Mouse (Mus musculus): Measurements from ENCODE around the gene Sox13. TPM values are rescaled to one million over a fixed set of nuclear protein-coding genes. Genes with fewer than 3 reads are reported as not detected.
A peak's percentile ranks its signal among the peaks of the same experiment; 100 is the strongest.

Sox13 gene
- total RNA-seq, 2 experiments from 2014 or later = 22.3 to 23.9 TPM

DNA sequence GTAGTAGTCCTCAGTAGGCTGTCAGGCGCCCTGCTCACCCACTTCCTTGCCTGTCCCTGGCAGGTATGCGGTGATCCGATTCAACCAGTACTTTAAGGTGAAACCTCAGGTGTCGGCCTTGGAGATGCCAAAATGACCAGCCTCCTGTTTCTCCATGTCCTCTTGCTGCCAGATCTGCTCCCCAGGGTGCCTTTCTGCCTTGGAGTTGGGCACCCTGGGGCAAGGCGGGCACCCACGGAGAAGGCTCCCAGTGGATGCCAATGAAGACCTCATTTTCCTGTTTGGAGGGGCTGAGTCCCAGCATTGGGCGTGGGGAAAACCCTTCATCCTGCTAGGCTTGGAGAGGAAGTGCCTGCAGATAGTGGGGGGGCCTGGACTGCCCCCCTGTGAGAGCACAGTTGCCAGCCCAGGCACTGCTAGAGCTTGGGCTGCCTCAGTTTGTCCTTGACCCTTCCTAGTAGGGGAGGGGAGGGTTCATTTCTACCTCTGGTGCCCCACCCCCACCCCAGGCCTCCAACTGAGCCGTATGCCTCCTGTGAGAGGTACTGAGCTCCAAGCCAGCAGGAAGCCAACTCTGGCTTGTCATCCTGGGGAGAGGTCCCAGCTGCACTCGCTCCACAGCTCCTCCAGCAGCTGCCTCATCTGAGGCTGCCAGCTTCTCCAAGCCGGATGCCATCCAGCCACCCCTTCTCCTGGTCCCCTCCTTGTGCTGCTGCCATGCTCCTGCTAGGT, 44.8 kb downstream of the Sox13 start:
- peak in 1 of 2 experiments; percentile 40 for DNase-seq

DNA sequence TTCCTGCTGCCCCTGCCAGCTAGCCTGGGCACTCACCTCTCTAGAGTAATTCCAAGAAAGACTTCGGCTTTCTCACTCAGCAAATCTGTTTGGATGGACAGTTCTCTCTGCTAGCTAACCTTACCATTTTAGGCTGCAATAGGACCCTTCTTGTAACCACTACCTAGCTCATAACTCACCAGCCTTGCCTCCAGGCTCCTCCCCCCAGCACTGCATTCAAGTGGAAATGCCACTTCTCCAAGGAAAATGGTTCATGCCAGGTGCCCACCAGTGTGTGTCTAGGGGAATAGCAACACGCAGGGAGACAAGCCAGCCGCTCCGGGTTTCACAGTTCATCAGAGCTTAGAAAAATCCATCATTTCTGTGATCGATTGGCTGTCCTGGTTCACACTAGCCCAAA, 46.6 kb downstream of the Sox13 start:
- DNase-seq = no peak
- intact Hi-C loops (cut with DNase I) = no loop called here

More for the DNA sequence above, 44.8 kb downstream of the Sox13 start:
- intact Hi-C loops (cut with DNase I) = no loop called here

DNA sequence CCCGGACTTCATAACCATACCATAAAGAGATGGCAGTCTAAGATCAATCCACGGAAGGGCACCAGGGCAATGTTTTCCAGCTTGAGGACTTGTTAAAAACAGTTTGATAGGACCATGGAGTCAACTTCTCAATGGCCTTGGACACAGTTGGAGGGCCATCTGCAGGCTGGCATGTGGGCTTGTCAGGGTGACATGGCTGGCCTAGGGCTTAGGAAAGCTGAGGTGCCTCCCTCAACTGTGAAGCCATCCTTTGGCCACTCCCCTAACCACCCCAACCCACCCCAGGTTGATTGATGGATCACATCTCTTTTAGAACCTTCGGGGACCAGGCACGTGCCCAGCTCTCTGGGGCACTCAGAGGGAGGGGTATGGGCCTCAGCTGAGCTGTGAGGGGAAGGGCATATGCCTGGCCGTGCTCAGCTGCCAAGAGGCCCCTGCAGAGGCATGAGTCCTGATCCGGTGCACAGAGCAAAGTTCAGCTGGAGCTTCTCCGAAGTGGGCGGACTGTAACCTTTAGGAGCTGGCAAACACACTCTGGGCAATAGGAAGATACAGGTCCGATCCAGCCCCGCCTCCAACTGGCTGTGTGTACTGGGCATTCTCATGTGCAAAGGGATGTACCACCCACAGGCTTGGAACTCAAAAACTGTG, 48.4 kb downstream of the Sox13 start:
- intact Hi-C loops (cut with DNase I) = no loop called here
- no peak for DNase-seq

DNA sequence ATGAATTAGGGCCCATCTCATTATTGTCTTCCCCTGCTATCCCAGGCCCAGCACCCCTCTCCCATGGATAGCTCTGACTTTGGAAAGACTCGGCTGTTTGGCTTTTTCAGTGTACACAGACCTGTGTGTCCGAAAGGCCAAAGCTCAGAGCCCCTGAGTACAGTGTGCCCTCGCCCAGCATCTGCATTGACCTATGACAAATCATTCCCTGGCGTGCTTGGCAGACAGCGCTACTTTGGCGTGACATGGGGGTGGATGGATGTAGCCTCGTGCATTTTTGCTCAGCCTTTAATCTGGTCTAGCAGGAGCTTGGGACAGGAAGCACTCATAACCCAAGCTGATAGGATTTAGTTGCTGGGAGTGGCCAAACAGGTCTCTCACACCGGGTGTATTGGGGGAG, 52.1 kb downstream of the Sox13 start:
- intact Hi-C loops (cut with DNase I) = no loop called here
- no peak for DNase-seq

DNA sequence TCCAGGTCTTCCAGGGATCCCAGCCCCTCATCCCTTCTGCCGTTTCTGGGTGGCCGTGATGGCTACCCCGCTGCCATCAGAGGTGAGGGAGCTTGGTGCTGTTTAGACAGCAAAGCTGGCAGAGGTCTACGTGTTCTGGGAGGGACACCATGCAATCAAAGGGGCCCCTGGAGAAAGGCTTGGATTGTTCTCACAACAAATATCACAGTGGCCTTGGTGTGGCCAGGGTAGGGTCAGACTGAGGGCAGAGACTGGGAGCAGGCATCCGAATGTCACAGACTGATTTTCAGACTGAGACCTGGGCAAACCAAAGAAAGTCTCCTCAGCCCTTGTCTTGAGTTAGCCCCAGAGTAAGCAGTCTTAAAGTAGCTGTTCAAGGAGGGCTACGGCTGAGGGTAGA, 52.7 kb downstream of the Sox13 start:
- no peak for DNase-seq
- intact Hi-C loops (cut with DNase I) = no loop called here

DNA sequence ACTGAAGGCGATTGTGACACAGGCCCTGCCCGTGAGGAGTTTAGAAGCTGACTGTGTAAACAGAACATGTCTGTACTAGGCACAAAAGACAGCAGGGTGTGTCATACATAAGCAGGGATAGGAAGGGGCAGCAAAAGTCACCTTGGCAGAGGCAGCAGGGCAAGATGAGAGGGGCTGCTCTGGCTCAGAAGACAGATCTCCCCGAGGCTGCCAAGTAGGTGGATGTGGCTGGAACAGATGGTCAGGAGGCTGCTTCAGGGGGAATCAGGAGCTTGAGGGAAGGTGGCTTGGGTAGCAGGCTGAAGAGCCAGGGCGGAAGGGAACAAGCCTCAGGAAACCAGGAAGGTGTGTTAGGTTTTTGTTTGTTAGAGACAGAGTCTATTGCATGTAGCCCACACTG, 53.8 kb downstream of the Sox13 start:
- no peak for DNase-seq
- intact Hi-C loops (cut with DNase I) = no loop called here

DNA sequence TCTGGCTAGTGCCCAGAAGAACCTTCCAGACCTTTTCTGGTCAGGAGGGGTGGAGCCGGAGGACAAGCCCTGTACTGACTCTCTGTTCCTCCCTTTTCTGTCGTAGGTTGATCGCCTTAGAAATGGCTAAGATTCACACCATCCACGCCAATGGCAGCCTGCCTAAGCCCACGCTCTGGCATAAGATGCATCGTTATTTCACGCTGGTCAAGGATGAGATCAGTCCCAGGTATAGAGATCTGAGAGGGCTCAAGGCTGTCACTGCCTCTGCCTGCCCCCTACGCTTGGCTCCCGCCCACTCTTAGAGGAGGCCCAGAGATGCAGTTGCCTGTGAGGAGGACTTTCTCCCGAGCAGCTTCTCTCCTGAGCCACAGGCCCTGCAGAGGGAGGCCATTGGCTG, 55.5 kb downstream of the Sox13 start:
- intact Hi-C loops (cut with DNase I) = no loop called here
- DNase-seq = no peak

DNA sequence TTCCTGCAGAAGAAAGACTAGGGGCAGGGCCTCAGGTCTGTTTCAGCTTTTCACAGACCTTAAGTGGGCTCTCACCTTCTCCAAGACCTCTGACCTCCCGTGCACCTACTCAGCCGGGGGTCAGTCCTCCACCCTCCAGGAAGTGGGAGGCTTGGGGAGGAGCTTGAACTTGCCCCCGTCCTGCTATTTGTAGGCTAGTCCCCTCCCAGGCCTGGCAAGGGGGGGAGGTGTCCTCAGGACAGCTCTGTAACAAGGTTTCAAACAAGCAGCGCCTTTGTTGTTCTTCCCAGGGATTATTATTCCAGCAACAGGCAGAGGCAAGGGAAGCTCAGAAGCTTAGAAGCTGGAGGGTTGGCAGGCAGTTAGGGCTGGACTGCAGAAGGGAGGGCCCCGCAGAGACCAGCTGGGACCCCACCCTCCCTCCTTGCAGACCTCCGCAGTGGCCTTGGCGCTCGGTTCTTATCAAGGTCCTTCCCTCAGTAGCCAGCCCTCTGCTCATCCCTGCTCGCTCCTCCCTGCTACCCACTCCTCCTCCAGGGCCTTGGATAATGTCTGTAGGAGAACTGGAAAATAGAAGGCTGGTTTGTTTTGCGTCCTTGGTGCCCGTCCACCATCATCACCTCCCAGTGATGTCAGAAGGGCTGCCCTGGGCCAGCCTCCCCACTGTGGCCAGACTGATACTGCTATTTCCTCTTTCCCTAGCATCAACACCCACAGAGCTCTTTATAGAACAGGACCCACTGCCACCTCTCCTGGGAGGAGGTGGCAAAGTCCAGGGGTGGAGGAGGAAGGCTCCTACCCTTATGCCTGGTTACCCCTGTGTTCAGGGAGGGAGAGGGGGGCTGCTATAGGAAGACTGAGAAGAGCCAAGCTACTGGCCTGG, 56.3 kb downstream of the Sox13 start:
- peak in 1 of 2 experiments; percentile 37 for DNase-seq

DNA sequence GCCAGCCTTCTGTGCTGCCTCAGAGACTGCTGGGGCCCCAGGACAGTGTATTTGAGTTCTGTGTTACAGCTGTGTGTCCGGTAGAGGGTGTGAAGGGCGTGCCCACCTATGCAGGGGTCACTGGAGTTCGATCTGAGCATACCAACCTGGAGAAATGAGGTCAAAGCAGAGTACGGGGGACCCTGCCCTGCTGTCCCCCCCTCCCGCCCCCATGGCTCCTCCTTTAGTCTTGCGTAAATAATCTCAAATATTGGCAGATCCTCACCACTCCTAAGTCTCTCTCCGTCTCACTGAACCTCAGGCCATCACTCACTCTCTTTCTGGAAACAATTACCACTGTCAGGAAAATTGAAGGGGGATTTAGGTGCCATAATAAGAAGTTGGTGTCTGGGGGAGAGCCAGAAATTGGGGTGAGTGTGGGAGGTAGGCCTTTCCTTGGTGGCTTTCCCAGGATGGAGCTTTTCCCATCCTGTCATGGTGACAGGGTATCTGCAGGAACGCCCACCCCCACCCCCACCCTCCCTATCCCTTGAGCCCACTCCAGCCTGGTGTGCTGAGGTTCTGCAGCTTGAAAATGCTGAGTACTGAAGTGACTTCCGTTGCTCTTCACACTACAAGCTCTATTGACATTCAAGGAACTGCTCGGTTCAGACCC, 57.1 kb downstream of the Sox13 start:
- intact Hi-C loops (cut with DNase I) = no loop called here
- no peak for DNase-seq

More for the DNA sequence above, 56.3 kb downstream of the Sox13 start:
- intact Hi-C loops (cut with DNase I) = no loop called here

DNA sequence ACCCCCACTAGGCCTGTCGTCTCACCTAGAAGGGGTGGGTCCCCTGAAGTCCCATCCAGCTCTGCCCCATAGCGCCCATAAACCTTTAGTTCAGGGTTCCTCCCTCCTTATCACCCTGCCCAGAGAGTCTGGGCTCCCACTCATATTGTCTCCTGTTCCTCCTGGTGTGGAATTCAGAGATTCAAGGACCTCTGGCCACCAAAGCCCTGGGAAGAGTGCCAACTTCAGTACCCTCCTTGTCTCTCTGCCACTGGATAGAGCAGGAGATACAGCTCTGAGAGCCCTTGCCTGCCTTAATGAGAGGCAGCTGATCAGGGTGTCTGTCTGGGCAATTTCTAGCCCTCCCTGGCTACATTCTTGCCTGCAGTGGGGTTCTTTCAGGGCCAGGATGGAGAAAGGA, 59.3 kb downstream of the Sox13 start:
- DNase-seq = no peak
- intact Hi-C loops (cut with DNase I) = no loop called here

DNA sequence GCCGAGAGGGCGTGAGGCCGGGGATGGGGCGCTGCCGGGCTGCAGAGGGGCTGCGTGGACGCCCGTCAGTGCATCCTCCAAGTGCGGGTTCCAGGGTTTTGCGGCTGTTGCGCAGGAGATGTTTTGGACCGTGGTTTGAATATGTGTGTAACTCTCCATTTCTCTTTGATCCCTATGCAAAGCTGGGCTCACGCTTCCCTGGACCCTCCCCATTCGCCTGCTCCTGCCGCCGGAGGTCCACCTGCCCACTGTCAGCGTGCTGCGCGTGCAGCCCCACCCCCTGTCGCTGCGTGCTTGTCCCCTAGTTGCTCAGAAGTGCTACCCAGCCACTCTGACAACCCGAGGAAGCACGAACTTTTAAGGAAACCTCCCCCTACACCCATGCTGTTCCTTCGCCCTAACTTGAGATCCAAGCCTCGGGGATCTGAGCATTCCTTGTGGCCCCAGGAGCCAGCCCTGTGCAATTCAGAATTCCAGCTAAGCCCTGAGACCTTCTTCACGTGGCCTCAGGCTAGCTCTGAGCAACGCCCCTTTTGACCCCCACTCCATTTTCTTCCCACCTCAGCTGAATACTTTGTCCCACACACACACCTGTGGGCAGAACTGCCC, 60.1 kb downstream of the Sox13 start:
- intact Hi-C loops (cut with DNase I) = no loop called here
- DNase-seq = no peak

DNA sequence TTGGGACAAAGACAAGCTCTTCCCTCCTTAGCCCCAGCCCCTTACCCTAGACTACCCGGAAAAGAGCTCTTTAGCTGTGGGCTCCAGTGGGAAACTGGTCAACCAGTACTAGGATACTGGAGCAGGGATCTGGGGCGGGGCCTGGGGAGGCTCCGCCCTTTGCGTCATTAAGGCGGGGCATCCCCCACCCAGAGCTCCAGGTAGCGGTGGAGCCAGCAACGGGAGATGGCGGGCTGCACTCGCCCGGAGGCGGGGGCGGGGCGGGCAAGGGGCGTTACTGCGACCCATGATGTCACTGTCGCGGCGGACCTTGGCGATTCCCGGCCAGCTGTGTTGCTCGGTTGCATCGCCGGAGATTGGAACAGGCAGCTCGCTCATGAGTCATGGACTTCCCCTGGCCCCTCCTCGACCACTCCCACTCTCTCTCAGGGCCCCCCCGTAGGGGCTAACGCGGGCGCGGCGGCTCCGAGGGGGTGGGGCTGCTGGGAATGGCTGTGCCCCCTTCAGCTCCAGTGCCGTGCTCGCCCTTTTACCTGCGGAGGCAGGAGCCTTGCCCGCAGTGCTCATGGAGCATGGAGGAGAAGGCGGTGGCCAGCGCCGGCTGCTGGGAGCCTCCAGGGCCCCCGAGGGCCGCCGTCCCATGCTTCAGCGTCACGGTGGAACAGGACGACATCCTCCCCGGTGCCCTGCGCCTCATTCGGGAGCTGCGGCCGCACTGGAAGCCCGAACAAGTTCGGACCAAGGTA, 60.7 kb downstream of the Sox13 start, which contains the start of gene Etnk2:
Gene Etnk2 (plus strand): TSS at position 297 of the 746 bp plus-strand sequence.
- intact Hi-C loops (cut with DNase I) = no loop called here
- DNase-seq = peak; percentile 80 to 81

DNA sequence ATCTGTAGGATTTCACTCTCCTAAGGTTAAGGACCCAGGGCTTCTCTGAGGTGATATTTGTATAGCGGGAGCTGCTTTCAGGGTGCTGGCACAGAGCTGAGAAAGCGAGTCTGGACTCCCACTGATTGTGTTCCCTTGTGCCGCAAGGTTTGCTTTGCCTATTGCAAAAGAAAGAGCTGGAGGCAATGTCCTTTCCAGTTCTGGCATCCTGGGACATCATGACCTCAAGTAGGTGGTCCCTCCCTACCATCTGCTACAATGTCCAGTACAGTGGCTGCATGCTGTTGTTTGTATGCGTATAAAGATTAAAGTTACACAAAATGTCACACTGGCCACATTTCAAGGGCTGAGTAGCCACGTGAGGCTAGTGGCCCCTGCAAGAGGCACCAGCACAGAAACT, 62.1 kb downstream of the Sox13 start:
- DNase-seq = no peak
- intact Hi-C loops (cut with DNase I) = no loop called here

DNA sequence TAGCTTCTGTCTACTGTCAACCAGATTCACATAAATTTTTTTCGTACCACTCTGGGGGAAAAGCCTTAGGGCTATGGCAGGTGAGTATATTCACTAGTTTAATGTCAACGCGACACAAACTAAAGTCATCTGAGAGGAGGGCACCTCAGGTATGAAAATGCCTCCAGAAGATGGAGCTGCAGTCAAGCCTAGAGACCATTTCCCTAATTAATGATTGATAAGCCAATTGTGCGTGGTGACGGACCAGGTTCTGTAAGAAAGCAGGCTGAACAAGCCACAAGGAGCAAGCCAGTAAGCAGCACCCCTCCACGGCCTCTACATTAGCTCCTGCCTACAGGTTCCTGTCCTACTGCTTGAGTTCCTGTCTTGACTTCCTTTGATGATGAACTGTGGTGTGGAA, 63.2 kb downstream of the Sox13 start:
- intact Hi-C loops (cut with DNase I) = no loop called here

DNA sequence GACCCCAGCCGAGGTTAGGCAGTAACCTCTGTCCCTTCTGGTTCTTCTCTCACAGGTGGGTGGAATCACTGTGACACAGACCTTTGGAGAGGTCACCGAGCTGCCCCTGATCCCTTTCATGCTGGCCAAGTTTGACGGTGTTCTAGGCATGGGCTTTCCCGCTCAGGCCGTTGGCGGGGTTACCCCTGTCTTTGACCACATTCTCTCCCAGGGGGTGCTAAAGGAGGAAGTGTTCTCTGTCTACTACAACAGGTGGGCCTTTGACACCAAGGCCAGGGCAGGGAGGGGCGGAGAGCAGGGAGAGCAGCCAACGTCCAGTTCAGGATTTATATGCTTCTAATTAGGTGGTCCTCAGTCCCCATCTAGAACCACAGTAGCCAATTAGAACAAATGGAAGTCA, 67.8 kb downstream of the Sox13 start:
- intact Hi-C loops (cut with DNase I) = no loop called here

More for the DNA sequence above, 63.2 kb downstream of the Sox13 start:
- DNase-seq = no peak

DNA sequence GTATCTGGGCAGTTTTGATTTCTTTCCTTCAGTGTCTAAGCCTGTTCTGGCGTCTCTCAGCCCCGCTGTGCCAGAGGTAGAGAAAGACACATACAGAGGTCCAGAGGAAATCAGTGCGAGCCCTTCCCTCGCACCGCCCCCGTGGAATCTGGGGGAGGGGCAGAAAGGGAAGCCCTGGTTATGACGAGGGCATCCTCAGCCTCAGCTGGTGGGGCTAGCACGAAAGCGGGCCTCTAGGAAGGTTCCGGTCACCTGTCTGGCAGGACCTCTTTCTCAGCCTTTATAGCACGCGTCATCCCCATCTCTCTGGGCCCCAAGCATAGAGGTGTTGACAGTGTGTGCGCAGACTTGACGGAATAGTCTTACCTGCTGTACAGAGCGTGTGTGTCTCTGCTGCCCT, 68.3 kb downstream of the Sox13 start:
- no peak for DNase-seq
- intact Hi-C loops (cut with DNase I) = no loop called here

More for the DNA sequence above, 67.8 kb downstream of the Sox13 start:
- no peak for DNase-seq

DNA sequence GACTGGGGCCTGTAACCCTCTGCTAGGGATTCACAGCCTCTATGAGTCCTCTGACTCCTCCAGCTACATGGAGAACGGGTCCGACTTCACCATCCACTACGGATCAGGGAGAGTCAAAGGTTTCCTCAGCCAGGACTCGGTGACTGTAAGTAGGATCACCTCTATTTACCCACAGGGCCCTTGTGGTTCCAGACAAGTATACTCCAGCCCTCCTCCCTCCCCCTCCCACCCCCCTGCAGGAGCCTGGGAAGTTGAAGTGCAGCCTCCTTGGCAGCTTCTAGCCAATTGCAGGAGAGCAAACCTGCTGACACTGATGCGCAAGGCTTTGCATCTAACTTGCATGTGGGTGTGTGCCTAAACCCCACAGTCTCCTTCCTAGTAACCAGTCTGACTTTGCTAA, 68.7 kb downstream of the Sox13 start:
- intact Hi-C loops (cut with DNase I) = no loop called here
- no peak for DNase-seq

DNA sequence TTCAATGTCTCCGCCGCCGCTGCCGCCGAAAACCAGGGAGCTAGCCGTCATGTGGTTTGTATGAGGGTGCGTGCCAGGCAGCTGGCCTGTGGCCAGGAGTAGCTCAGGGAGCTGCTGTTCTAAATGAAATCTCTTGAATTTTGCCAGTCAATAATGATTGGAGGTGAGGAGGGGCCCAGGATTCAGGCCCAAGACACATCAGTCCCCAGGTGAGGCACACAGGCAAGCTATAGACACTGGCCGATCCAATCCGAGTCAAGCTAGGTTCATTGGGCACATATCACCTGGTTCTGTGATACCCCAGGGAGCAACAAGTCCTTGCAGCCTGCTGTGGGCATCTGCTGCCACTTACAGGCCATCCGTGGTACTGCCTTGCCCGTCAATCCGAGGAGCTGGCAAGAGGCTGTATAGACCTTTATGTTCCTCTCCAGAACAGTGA, 70.8 kb downstream of the Sox13 start:
- peak; percentile 71 to 82 for DNase-seq
- intact Hi-C loops (cut with DNase I) = loop anchor here (2.0 to 5.0 kb wide), 2 partner anchors 39 to 176 kb away; no protein-coding TSS in a partner anchor

DNA sequence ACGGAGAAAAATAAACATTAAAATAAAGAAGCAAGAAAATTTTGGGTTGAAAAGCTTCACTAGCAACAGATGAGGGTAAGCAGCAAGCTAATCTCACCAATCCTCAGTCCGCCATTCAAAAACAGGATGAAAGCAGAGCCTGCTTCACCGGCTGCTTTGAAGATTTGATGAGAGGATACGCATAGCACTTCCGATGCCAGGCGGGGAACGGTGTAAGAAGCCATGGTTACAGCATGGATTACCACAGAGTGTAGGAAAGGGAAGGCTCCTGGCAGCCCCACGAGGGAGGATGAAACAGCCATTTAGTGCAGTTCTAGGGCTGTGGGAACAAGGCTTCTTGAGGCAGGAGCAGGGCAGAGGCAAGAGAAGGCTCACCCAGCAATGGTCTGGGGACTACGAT, 72.4 kb downstream of the Sox13 start:
- intact Hi-C loops (cut with DNase I) = loop anchor here (2.0 to 5.0 kb wide), 2 partner anchors 37 to 174 kb away; no protein-coding TSS in a partner anchor
- DNase-seq = no peak
